Mouse (Mus musculus): ENCODE results near the gene Miga1. TPM values are rescaled to one million over a fixed set of nuclear protein-coding genes. Genes with fewer than 3 reads are reported as not detected.

Miga1 gene
- total and polyA plus RNA-seq, 3 experiments = 25.3 to 44.7 (median 32.5) TPM

- Histone ChIP-seq H3K9me3 (replicated peaks; ENCODE audit: low read length) (no peaks in the 10 kb centered on the region), H3K36me3 (replicated peaks in 1 of 2; ENCODE audit: control insufficient read depth in 1 of 2, insufficient read depth in 1 of 2, low read length in 1 of 2) (peaks cover 46 to 81% of the 10 kb centered on the region in 2 experiments), H3K4me3 (replicated peaks in 1 of 3; ENCODE audit: low read depth in 2 of 3, low read length in 2 of 3, poor library complexity in 1 of 3) (no peak overlapping the region), H3K9ac (ENCODE audit: insufficient read depth, low read depth) (no peak overlapping the region), H3K4me1 (ENCODE audit: control insufficient read depth in 1 of 2, insufficient read depth in 2 of 2) (no peaks in the 10 kb centered on the region), H3K4me2 (ENCODE audit: insufficient read depth, low read depth, poor library complexity, severe bottlenecking) (no peak overlapping the region), H3K27ac (ENCODE audit: insufficient read depth, low read depth) (no peak overlapping the region), H3K79me2 (replicated peaks; ENCODE audit: control insufficient read depth, extremely low read depth, insufficient read depth, poor library complexity, severe bottlenecking) (no peaks in the 10 kb centered on the region), H3K27me3 (replicated peaks) (no peaks in the 10 kb centered on the region)
- no peak for DNase-seq (ENCODE audit: extremely low read depth)
- in situ Hi-C loops (cut with MboI; ENCODE audit: low pct_ligation_motif_present, low pct_unique_long_range_greater_than_20kb, low sequenced_read_pairs) (no loop called here), dilution Hi-C loops (cut with MboI; ENCODE audit: extremely low pct_ligation_motif_present, extremely low pct_unique_long_range_greater_than_20kb, low sequenced_read_pairs) (no loop called here)
- TF ChIP-seq JUN (IDR thresholded peaks at IDR 0.05; ENCODE audit: insufficient read depth, low read depth, low read length) = no peak
- TF ChIP-seq ELF1 (IDR thresholded peaks at IDR 0.05; ENCODE audit: low read depth, low read length) = no peak
- no peak for TF ChIP-seq RAD21 (IDR thresholded peaks at IDR 0.05; ENCODE audit: low read depth, low read length)
- no peak for TF ChIP-seq IRF4 (IDR thresholded peaks at IDR 0.05; ENCODE audit: low read depth, low read length)
- TF ChIP-seq ETS1 (conservative IDR thresholded peaks at IDR 0.05; ENCODE audit: low read depth, low read length) = no peak
- no peak for TF ChIP-seq ZC3H11A (IDR thresholded peaks at IDR 0.05; ENCODE audit: low read depth, low read length)
- no peak for TF ChIP-seq CTCF (conservative IDR thresholded peaks at IDR 0.05 in 1 of 2, IDR thresholded peaks at IDR 0.05 in 1 of 2; ENCODE audit: low read depth in 2 of 2, low read length in 2 of 2)
- no peak for TF ChIP-seq MXI1 (IDR thresholded peaks at IDR 0.05; ENCODE audit: low read depth, low read length)
These were observed 44.3 kb downstream of the Miga1 start for GRCm38 (mm10) chr3:152295896-152296295.

- H3K4me3 ChIP-seq (replicated peaks in 1 of 3; ENCODE audit: low read depth in 2 of 3, low read length in 2 of 3, poor library complexity in 1 of 3) = no peak overlapping the region
- in situ Hi-C loops (cut with MboI; ENCODE audit: low pct_ligation_motif_present, low pct_unique_long_range_greater_than_20kb, low sequenced_read_pairs) (no loop called here), dilution Hi-C loops (cut with MboI; ENCODE audit: extremely low pct_ligation_motif_present, extremely low pct_unique_long_range_greater_than_20kb, low sequenced_read_pairs) (no loop called here)
- peaks cover 47 to 77% of the 10 kb centered on the region in 2 experiments for H3K36me3 ChIP-seq (replicated peaks in 1 of 2; ENCODE audit: control insufficient read depth in 1 of 2, insufficient read depth in 1 of 2, low read length in 1 of 2)
- no peak overlapping the region for H3K27ac ChIP-seq (ENCODE audit: insufficient read depth, low read depth)
- DNase-seq (ENCODE audit: extremely low read depth) = no peak
- TF ChIP-seq GABPA (IDR thresholded peaks at IDR 0.05; ENCODE audit: insufficient replicate concordance, low read depth, low read length) (no peak), MAZ (IDR thresholded peaks at IDR 0.05; ENCODE audit: low read depth, low read length) (no peak), USF2 (conservative IDR thresholded peaks at IDR 0.05; ENCODE audit: low read depth, low read length) (no peak), ZMIZ1 (IDR thresholded peaks at IDR 0.05; ENCODE audit: low read depth, low read length) (no peak), IRF4 (IDR thresholded peaks at IDR 0.05; ENCODE audit: low read depth, low read length) (no peak), MEF2A (IDR thresholded peaks at IDR 0.05; ENCODE audit: borderline replicate concordance, low read depth, low read length) (no peak), BHLHE40 (IDR thresholded peaks at IDR 0.05; ENCODE audit: low read depth, low read length) (no peak)
- H3K4me2 ChIP-seq (ENCODE audit: insufficient read depth, low read depth, poor library complexity, severe bottlenecking) = no peak overlapping the region
- no peak overlapping the region for H3K9ac ChIP-seq (ENCODE audit: insufficient read depth, low read depth)
- H3K4me1 ChIP-seq (ENCODE audit: control insufficient read depth in 1 of 2, insufficient read depth in 2 of 2) = no peaks in the 10 kb centered on the region
- no peaks in the 10 kb centered on the region for H3K79me2 ChIP-seq (replicated peaks; ENCODE audit: control insufficient read depth, extremely low read depth, insufficient read depth, poor library complexity, severe bottlenecking)
- no peaks in the 10 kb centered on the region for H3K9me3 ChIP-seq (replicated peaks; ENCODE audit: low read length)
- no peaks in the 10 kb centered on the region for H3K27me3 ChIP-seq (replicated peaks)
These were observed 45.8 kb downstream of the Miga1 start for GRCm38 (mm10) chr3:152294400-152294799.
